Mouse (Mus musculus) kidney, embryonic 16.5 days (tissue): ENCODE measurements around the gene Rps18. TPM values are rescaled to one million over a fixed set of nuclear protein-coding genes. Genes with fewer than 3 reads are reported as not detected.

Experiments
- ATAC-seq: fragments of 200-750 bp; cut with Nextera tagmentation; 2 replicates; pipeline ENCODE4 v1.8.0; 2017; ENCODE audit warnings: moderate TSS enrichment; ENCODE audit not compliant: low FRiP score, low TSS enrichment
- H3K27ac ChIP-seq: fragments of 300-500 bp; sonication (generic); 2 replicates; pipeline ENCODE4 v1.5.1; 2014; ENCODE audit warnings: low read length
- H3K27me3 ChIP-seq: fragments of 300-500 bp; sonication (generic); 2 replicates; pipeline ENCODE4 v1.6.1; 2014; ENCODE audit warnings: low read length, control low read depth, mixed read lengths; ENCODE audit not compliant: insufficient read depth
- H3K36me3 ChIP-seq: fragments of 300-500 bp; sonication (generic); 2 replicates; pipeline ENCODE4 v1.6.1; 2014; ENCODE audit warnings: low read length, control low read depth, mixed read lengths; ENCODE audit not compliant: insufficient read depth
- H3K4me1 ChIP-seq: fragments of 300-500 bp; sonication (generic); 2 replicates; pipeline ENCODE4 v1.6.1; 2014; ENCODE audit warnings: low read length, control low read depth, mixed read lengths; ENCODE audit not compliant: insufficient read depth
- H3K4me2 ChIP-seq: fragments of 300-500 bp; sonication (generic); replicated peaks from 2 replicates; pipeline ENCODE4 v1.6.1; 2014; ENCODE audit warnings: low read depth, low read length
- H3K4me3 ChIP-seq: fragments of 300-500 bp; sonication (generic); 2 replicates; pipeline ENCODE4 v1.5.1; 2014; ENCODE audit warnings: mild to moderate bottlenecking, low read length
- H3K9ac ChIP-seq: fragments of 300-500 bp; sonication (generic); replicated peaks from 2 replicates; pipeline ENCODE4 v1.6.1; 2014; ENCODE audit warnings: low read length
- H3K9me3 ChIP-seq: fragments of 300-500 bp; sonication (generic); 2 replicates; pipeline ENCODE4 v1.6.1; 2016; ENCODE audit warnings: low read length, control low read depth
- WGBS: fragments of 180-500 bp; shearing (Covaris S2); extraction: QIAGEN DNeasy Blood & Tissue Kit; methylation state at CpG from one replicate; pipeline ENCODE4 v1.1.7; 2014; 5-methylcytosine and 5-hydroxymethylcytosine counted together
- polyA plus RNA-seq: library from polyadenylated mRNA; unstranded; fragments of >200 nt; fragmentation: Nextera tagmentation; extraction: Ambion mirVana; gene quantifications from 2 replicates; pipeline ENCODE4 v1.2.1, GENCODE M21; 2015

The Rps18 gene
- polyA plus RNA-seq, 1 experiment from 2014 or later, result 1,786 TPM

- H3K4me1 ChIP-seq, result no peaks in the 10 kb centered on the region
- H3K27me3 ChIP-seq, result peaks cover 4% of the 10 kb centered on the region; the same call in 1 of the 2 replicates
- no peak overlapping the region for H3K27ac ChIP-seq
- no peak for ATAC-seq
- 75% methylated on average over 4 of the region's 4 CpGs for WGBS
- no peak overlapping the region for H3K4me2 ChIP-seq
- no peak overlapping the region for H3K4me3 ChIP-seq
- peaks cover 5% of the 10 kb centered on the region for H3K36me3 ChIP-seq
- H3K9ac ChIP-seq, result no peak overlapping the region
- H3K9me3 ChIP-seq, result no peaks in the 10 kb centered on the region; the same call in 1 of the 2 replicates
Measured at GRCm38 (mm10) chr17:33969394-33969793, 13.6 kb upstream of the Rps18 start.

GRCm38 (mm10) chr17:33968927-33969326, 13.1 kb upstream of the Rps18 start:
- H3K4me1 ChIP-seq, result no peaks in the 10 kb centered on the region
- 29% methylated on average over 5 of the region's 5 CpGs for WGBS
- peaks cover 4% of the 10 kb centered on the region; the same call in 1 of the 2 replicates for H3K27me3 ChIP-seq
- no peak overlapping the region for H3K9ac ChIP-seq
- H3K36me3 ChIP-seq, result peaks cover 7% of the 10 kb centered on the region
- ATAC-seq, result 0 out of 2 replicates have a peak, but pooled peaks have one; percentile 2
- H3K27ac ChIP-seq, result no peak overlapping the region
- H3K9me3 ChIP-seq, result no peaks in the 10 kb centered on the region; the same call in 1 of the 2 replicates
- no peak overlapping the region for H3K4me3 ChIP-seq
- no peak overlapping the region for H3K4me2 ChIP-seq

- peaks cover 11% of the 10 kb centered on the region for H3K36me3 ChIP-seq
- H3K4me1 ChIP-seq, result no peaks in the 10 kb centered on the region
- no peak overlapping the region for H3K4me2 ChIP-seq
- peak; percentile 52; the same call in 1 of the 2 replicates for ATAC-seq
- H3K27me3 ChIP-seq, result peaks cover 1% of the 10 kb centered on the region; the same call in 1 of the 2 replicates
- 3% methylated on average over 9 of the region's 9 CpGs for WGBS
- no peak overlapping the region for H3K27ac ChIP-seq
- no peaks in the 10 kb centered on the region; the same call in 1 of the 2 replicates for H3K9me3 ChIP-seq
- no peak overlapping the region for H3K4me3 ChIP-seq
- H3K9ac ChIP-seq, result no peak overlapping the region
Measured at GRCm38 (mm10) chr17:33968489-33968888, 12.7 kb upstream of the Rps18 start.

DNA sequence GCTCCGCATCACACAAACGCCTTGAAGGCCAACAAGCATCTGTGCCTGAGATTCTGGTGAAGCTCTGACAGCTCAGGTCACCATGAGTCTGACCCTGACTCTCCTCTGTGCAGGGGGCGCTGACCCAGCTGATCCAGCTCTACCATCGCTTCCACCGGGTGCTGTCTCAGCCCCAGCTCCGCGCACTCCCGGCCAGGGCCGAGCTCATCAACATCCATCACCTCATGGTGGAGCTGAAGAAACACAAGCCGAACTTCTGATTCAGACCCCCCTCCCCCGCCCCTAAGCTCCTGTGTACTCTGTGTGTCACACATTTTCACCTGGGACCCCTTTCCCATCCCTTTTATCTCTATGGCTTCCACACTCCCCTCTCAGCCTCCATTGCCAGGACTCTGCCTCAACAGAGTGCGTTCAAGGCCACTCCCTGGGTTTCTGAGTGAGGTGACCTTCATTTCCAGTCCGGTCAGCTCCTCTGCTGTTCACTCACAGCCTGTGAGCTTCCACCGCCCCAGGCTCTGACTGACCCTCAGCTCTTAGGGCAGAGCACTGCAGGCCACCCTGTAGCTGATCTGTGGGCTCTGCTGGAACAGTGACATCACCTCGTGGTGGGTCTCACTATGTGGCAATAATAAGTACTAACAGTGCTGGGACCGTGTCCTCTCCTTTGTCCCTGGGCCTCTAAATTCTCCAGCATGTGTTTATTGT, 10.2 kb upstream of the Rps18 start:
- no peak overlapping the region for H3K27ac ChIP-seq
- no peak overlapping the region for H3K4me3 ChIP-seq
- 86% methylated on average over 15 of the region's 16 CpGs for WGBS
- H3K36me3 ChIP-seq, result peaks cover 32% of the 10 kb centered on the region
- H3K9ac ChIP-seq, result no peak overlapping the region
- ATAC-seq, result no peak
- no peaks in the 10 kb centered on the region for H3K27me3 ChIP-seq
- no peaks in the 10 kb centered on the region for H3K4me1 ChIP-seq
- no peaks in the 10 kb centered on the region; the same call in 1 of the 2 replicates for H3K9me3 ChIP-seq
- H3K4me2 ChIP-seq, result no peak overlapping the region

- no peak overlapping the region for H3K9ac ChIP-seq
- H3K36me3 ChIP-seq, result peaks cover 33% of the 10 kb centered on the region
- 84% methylated on average over 17 of the region's 17 CpGs for WGBS
- no peaks in the 10 kb centered on the region for H3K27me3 ChIP-seq
- H3K27ac ChIP-seq, result no peak overlapping the region
- no peak overlapping the region for H3K4me2 ChIP-seq
- no peaks in the 10 kb centered on the region; the same call in 1 of the 2 replicates for H3K9me3 ChIP-seq
- ATAC-seq, result no peak
- no peaks in the 10 kb centered on the region for H3K4me1 ChIP-seq
- no peak overlapping the region for H3K4me3 ChIP-seq
Measured at GRCm38 (mm10) chr17:33965082-33965845, 9.5 kb upstream of the Rps18 start.

DNA sequence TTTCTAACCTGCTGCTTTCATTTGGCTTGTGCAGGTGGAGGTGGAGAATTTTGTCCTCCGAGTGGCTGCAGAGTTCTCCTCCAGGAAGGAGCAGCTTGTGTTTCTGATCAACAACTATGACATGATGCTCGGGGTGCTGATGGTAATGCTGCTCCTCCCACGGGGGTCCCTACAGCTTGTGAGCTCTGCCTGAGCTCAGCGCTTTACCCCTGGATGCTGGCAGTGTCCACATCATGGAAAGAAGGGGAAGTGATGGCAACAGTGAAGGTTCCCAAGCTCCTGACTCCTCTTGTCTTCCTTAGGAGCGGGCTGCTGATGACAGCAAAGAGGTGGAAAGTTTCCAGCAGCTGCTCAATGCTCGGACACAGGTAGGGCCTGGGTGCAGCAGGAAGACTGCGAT, 7.1 kb upstream of the Rps18 start:
- Histone ChIP-seq H3K27ac (no peak overlapping the region), H3K4me2 (no peak overlapping the region), H3K27me3 (no peaks in the 10 kb centered on the region), H3K36me3 (peaks cover 48% of the 10 kb centered on the region), H3K4me1 (no peaks in the 10 kb centered on the region), H3K4me3 (no peak overlapping the region), H3K9me3 (no peaks in the 10 kb centered on the region), H3K9ac (no peak overlapping the region)
- 91% methylated on average over 7 of the region's 7 CpGs for WGBS
- ATAC-seq, result no peak

- no peak for ATAC-seq
- peaks cover 45% of the 10 kb centered on the region for H3K36me3 ChIP-seq
- H3K4me2 ChIP-seq, result no peak overlapping the region
- no peak overlapping the region for H3K4me3 ChIP-seq
- peaks cover 5% of the 10 kb centered on the region for H3K4me1 ChIP-seq
- 95% methylated on average over 15 of the region's 15 CpGs for WGBS
- no peak overlapping the region for H3K9ac ChIP-seq
- H3K27me3 ChIP-seq, result no peaks in the 10 kb centered on the region
- no peaks in the 10 kb centered on the region for H3K9me3 ChIP-seq
- no peak overlapping the region for H3K27ac ChIP-seq
Measured at GRCm38 (mm10) chr17:33959948-33960347, 4.1 kb upstream of the Rps18 start.

DNA sequence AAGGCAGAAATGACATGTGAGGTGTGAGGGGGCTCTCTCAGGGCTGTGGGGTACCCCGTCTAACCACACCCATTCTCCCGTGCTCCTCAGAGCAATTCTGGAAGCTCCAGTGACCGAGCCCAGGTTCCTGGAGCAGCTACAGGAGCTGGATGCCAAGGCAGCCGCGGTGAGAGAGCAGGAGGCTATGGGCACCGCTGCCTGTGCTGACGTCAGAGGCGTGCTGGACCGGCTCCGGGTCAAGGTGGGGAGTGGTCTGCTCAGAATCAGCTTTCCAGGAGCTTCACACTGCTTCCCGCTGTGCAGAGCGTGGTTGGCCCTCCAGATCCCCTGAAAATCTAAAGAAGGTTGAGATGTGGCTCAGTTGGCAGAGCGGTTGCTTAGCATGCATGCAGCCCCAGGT, 3.3 kb upstream of the Rps18 start:
- no peak overlapping the region for H3K9ac ChIP-seq
- H3K4me1 ChIP-seq, result peaks cover 11% of the 10 kb centered on the region
- H3K27me3 ChIP-seq, result no peaks in the 10 kb centered on the region
- no peaks in the 10 kb centered on the region for H3K9me3 ChIP-seq
- no peak overlapping the region for H3K4me2 ChIP-seq
- no peak for ATAC-seq
- H3K36me3 ChIP-seq, result peaks cover 45% of the 10 kb centered on the region
- H3K4me3 ChIP-seq, result no peak overlapping the region
- WGBS, result 97% methylated on average over 13 of the region's 13 CpGs
- H3K27ac ChIP-seq, result no peak overlapping the region

- Histone ChIP-seq H3K27ac (no peak overlapping the region), H3K4me3 (no peak overlapping the region), H3K9me3 (no peaks in the 10 kb centered on the region), H3K27me3 (no peaks in the 10 kb centered on the region), H3K9ac (no peak overlapping the region), H3K4me1 (peaks cover 18% of the 10 kb centered on the region), H3K4me2 (no peak overlapping the region), H3K36me3 (peaks cover 46% of the 10 kb centered on the region)
- WGBS, result 97% methylated on average over 11 of the region's 11 CpGs
- ATAC-seq, result no peak
Measured at GRCm38 (mm10) chr17:33958451-33958850, 2.6 kb upstream of the Rps18 start.

DNA sequence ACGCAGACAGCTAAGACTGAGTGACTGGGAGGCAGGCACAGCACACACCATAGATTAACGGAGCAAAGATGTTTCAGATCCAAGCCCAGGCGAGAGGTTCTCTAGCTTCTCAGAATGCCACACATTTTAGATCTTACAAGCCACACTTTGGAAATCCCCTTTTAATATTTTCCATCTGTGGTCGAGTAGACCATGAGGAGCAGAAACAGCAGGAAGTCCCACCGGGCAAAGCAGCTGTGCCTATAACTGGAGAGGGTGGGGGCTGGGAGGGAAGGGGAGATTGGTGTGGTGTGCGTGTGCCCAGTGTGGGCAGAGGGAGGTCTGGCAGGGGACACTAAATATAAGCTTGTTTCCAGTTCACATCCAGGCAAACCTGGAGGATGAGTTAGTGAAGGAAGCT, 1.7 kb upstream of the Rps18 start:
- WGBS, result 88% methylated on average over 6 of the region's 6 CpGs
- ATAC-seq, result no peak
- H3K4me1 ChIP-seq, result peaks cover 27% of the 10 kb centered on the region

More for the DNA sequence above, 1.7 kb upstream of the Rps18 start:
- no peak overlapping the region for H3K4me2 ChIP-seq
- H3K27me3 ChIP-seq, result no peaks in the 10 kb centered on the region
- H3K36me3 ChIP-seq, result peaks cover 46% of the 10 kb centered on the region
- no peaks in the 10 kb centered on the region for H3K9me3 ChIP-seq
- no peak overlapping the region for H3K4me3 ChIP-seq
- no peak overlapping the region for H3K9ac ChIP-seq
- no peak overlapping the region for H3K27ac ChIP-seq
